Mouse (Mus musculus): ENCODE data around the gene 4933416C03Rik. TPM values are rescaled to one million over a fixed set of nuclear protein-coding genes. Genes with fewer than 3 reads are reported as not detected.

The 4933416C03Rik gene
- polyA plus RNA-seq (2015; fragmentation: Nextera tagmentation; extraction: Ambion mirVana), result not detected in 2 replicates

GRCm38 (mm10) chr10:116113867-116114474 is at the start of gene 4933416C03Rik:
Gene 4933416C03Rik (minus strand): TSS chr10:116113917.
- no peak for ATAC-seq (ENCODE audit: insufficient read depth)

GRCm38 (mm10) chr10:116162338-116162737 is 48.6 kb upstream of the 4933416C03Rik start:
- no peaks in the 10 kb centered on the region for H3K4me1 ChIP-seq (replicated peaks)
- H3K9ac ChIP-seq, result no peak overlapping the region
- no peaks in the 10 kb centered on the region for H3K27me3 ChIP-seq
- no peak overlapping the region for H3K4me2 ChIP-seq
- WGBS (ENCODE audit: insufficient replicate concordance), result 49% methylated on average over 12 of the region's 12 CpGs
- no peak overlapping the region for H3K27ac ChIP-seq (replicated peaks)
- ATAC-seq (ENCODE audit: insufficient read depth), result no peak
- no peak overlapping the region for H3K4me3 ChIP-seq (replicated peaks)
- H3K9me3 ChIP-seq (replicated peaks), result no peaks in the 10 kb centered on the region
- H3K36me3 ChIP-seq (replicated peaks), result no peaks in the 10 kb centered on the region

More at GRCm38 (mm10) chr10:116113867-116114474, at the start of gene 4933416C03Rik:
- no peaks in the 10 kb centered on the region for H3K36me3 ChIP-seq (replicated peaks)
- no peak within 1 kb of the TSS for H3K27ac ChIP-seq (replicated peaks)
- H3K4me3 ChIP-seq (replicated peaks), result no peak within 1 kb of the TSS
- no peaks in the 10 kb centered on the region; the same call in 1 of the 2 replicates for H3K9me3 ChIP-seq (replicated peaks)
- H3K9ac ChIP-seq, result no peak within 1 kb of the TSS
- 84% methylated on average over 39 of the region's 39 CpGs for WGBS (ENCODE audit: insufficient replicate concordance)
- H3K27me3 ChIP-seq, result no peaks in the 10 kb centered on the region
- H3K4me1 ChIP-seq (replicated peaks), result no peaks in the 10 kb centered on the region
- no peak within 1 kb of the TSS for H3K4me2 ChIP-seq

- Histone ChIP-seq H3K27ac (replicated peaks) (no peak overlapping the region), H3K9me3 (replicated peaks) (no peaks in the 10 kb centered on the region), H3K27me3 (no peaks in the 10 kb centered on the region), H3K4me2 (no peak overlapping the region), H3K36me3 (replicated peaks) (no peaks in the 10 kb centered on the region), H3K9ac (no peak overlapping the region), H3K4me1 (replicated peaks) (no peaks in the 10 kb centered on the region), H3K4me3 (replicated peaks) (no peak overlapping the region)
- no peak for ATAC-seq (ENCODE audit: insufficient read depth)
- 13% methylated on average over 1 of the region's 1 CpGs for WGBS (ENCODE audit: insufficient replicate concordance)
Observed at GRCm38 (mm10) chr10:116156699-116157098, 43.0 kb upstream of the 4933416C03Rik start.

GRCm38 (mm10) chr10:116154707-116155106 is 41.0 kb upstream of the 4933416C03Rik start:
- no peak overlapping the region for H3K27ac ChIP-seq (replicated peaks)
- no peak for ATAC-seq (ENCODE audit: insufficient read depth)
- 54% methylated on average over 5 of the region's 5 CpGs for WGBS (ENCODE audit: insufficient replicate concordance)
- no peaks in the 10 kb centered on the region for H3K9me3 ChIP-seq (replicated peaks)
- no peaks in the 10 kb centered on the region for H3K27me3 ChIP-seq
- no peak overlapping the region for H3K9ac ChIP-seq
- H3K4me1 ChIP-seq (replicated peaks), result no peaks in the 10 kb centered on the region
- H3K4me3 ChIP-seq (replicated peaks), result no peak overlapping the region
- H3K4me2 ChIP-seq, result no peak overlapping the region
- H3K36me3 ChIP-seq (replicated peaks), result no peaks in the 10 kb centered on the region

- Histone ChIP-seq H3K4me2 (no peak overlapping the region), H3K36me3 (replicated peaks) (no peaks in the 10 kb centered on the region), H3K9me3 (replicated peaks) (no peaks in the 10 kb centered on the region), H3K4me1 (replicated peaks) (no peaks in the 10 kb centered on the region), H3K27ac (replicated peaks) (no peak overlapping the region), H3K27me3 (no peaks in the 10 kb centered on the region), H3K9ac (no peak overlapping the region), H3K4me3 (replicated peaks) (no peak overlapping the region)
- 67% methylated on average over 9 of the region's 9 CpGs for WGBS (ENCODE audit: insufficient replicate concordance)
- no peak for ATAC-seq (ENCODE audit: insufficient read depth)
Observed at GRCm38 (mm10) chr10:116146091-116146490, 32.4 kb upstream of the 4933416C03Rik start.

GRCm38 (mm10) chr10:116143684-116144083 is 30.0 kb upstream of the 4933416C03Rik start:
- H3K4me1 ChIP-seq (replicated peaks), result no peaks in the 10 kb centered on the region
- no peak overlapping the region for H3K9ac ChIP-seq
- ATAC-seq (ENCODE audit: insufficient read depth), result no peak
- no peak overlapping the region for H3K4me3 ChIP-seq (replicated peaks)
- H3K4me2 ChIP-seq, result no peak overlapping the region
- no peaks in the 10 kb centered on the region for H3K27me3 ChIP-seq
- WGBS (ENCODE audit: insufficient replicate concordance), result 75% methylated on average over 10 of the region's 10 CpGs
- H3K9me3 ChIP-seq (replicated peaks), result no peaks in the 10 kb centered on the region
- H3K36me3 ChIP-seq (replicated peaks), result no peaks in the 10 kb centered on the region
- no peak overlapping the region for H3K27ac ChIP-seq (replicated peaks)

- Histone ChIP-seq H3K27ac (replicated peaks) (no peak overlapping the region), H3K27me3 (no peaks in the 10 kb centered on the region), H3K9ac (no peak overlapping the region), H3K36me3 (replicated peaks) (no peaks in the 10 kb centered on the region), H3K4me2 (no peak overlapping the region), H3K4me3 (replicated peaks) (no peak overlapping the region), H3K9me3 (replicated peaks) (no peaks in the 10 kb centered on the region), H3K4me1 (replicated peaks) (no peaks in the 10 kb centered on the region)
- WGBS (ENCODE audit: insufficient replicate concordance), result 72% methylated on average over 8 of the region's 8 CpGs
- no peak for ATAC-seq (ENCODE audit: insufficient read depth)
Observed at GRCm38 (mm10) chr10:116140226-116140625, 26.5 kb upstream of the 4933416C03Rik start.

GRCm38 (mm10) chr10:116135187-116135586 is 21.5 kb upstream of the 4933416C03Rik start:
- no peaks in the 10 kb centered on the region for H3K27me3 ChIP-seq
- no peak for ATAC-seq (ENCODE audit: insufficient read depth)
- H3K9ac ChIP-seq, result no peak overlapping the region
- no peak overlapping the region for H3K27ac ChIP-seq (replicated peaks)
- H3K4me3 ChIP-seq (replicated peaks), result no peak overlapping the region
- 49% methylated on average over 2 of the region's 2 CpGs for WGBS (ENCODE audit: insufficient replicate concordance)
- no peaks in the 10 kb centered on the region for H3K9me3 ChIP-seq (replicated peaks)
- H3K4me1 ChIP-seq (replicated peaks), result no peaks in the 10 kb centered on the region
- no peak overlapping the region for H3K4me2 ChIP-seq
- no peaks in the 10 kb centered on the region for H3K36me3 ChIP-seq (replicated peaks)

- WGBS (ENCODE audit: insufficient replicate concordance), result 55% methylated on average over 4 of the region's 4 CpGs
- Histone ChIP-seq H3K4me3 (replicated peaks) (no peak overlapping the region), H3K4me1 (replicated peaks) (no peaks in the 10 kb centered on the region), H3K9me3 (replicated peaks) (no peaks in the 10 kb centered on the region), H3K27ac (replicated peaks) (no peak overlapping the region), H3K36me3 (replicated peaks) (no peaks in the 10 kb centered on the region), H3K9ac (no peak overlapping the region), H3K4me2 (no peak overlapping the region), H3K27me3 (no peaks in the 10 kb centered on the region)
- ATAC-seq (ENCODE audit: insufficient read depth), result no peak
Observed at GRCm38 (mm10) chr10:116132233-116132632, 18.5 kb upstream of the 4933416C03Rik start.

- no peak overlapping the region for H3K9ac ChIP-seq
- ATAC-seq (ENCODE audit: insufficient read depth), result no peak
- no peaks in the 10 kb centered on the region for H3K27me3 ChIP-seq
- H3K36me3 ChIP-seq (replicated peaks), result no peaks in the 10 kb centered on the region
- no peaks in the 10 kb centered on the region for H3K9me3 ChIP-seq (replicated peaks)
- no peak overlapping the region for H3K4me2 ChIP-seq
- no peak overlapping the region for H3K4me3 ChIP-seq (replicated peaks)
- H3K27ac ChIP-seq (replicated peaks), result no peak overlapping the region
- 25% methylated on average over 4 of the region's 4 CpGs for WGBS (ENCODE audit: insufficient replicate concordance)
- H3K4me1 ChIP-seq (replicated peaks), result no peaks in the 10 kb centered on the region
Observed at GRCm38 (mm10) chr10:116131223-116131622, 17.5 kb upstream of the 4933416C03Rik start.

- Histone ChIP-seq H3K4me2 (no peak overlapping the region), H3K9ac (no peak overlapping the region), H3K36me3 (replicated peaks) (no peaks in the 10 kb centered on the region), H3K9me3 (replicated peaks) (no peaks in the 10 kb centered on the region), H3K27me3 (no peaks in the 10 kb centered on the region), H3K27ac (replicated peaks) (no peak overlapping the region), H3K4me1 (replicated peaks) (no peaks in the 10 kb centered on the region), H3K4me3 (replicated peaks) (no peak overlapping the region)
- ATAC-seq (ENCODE audit: insufficient read depth), result no peak
- 56% methylated on average over 3 of the region's 3 CpGs for WGBS (ENCODE audit: insufficient replicate concordance)
Observed at GRCm38 (mm10) chr10:116130401-116130800, 16.7 kb upstream of the 4933416C03Rik start.

- Histone ChIP-seq H3K4me1 (replicated peaks) (no peaks in the 10 kb centered on the region), H3K9me3 (replicated peaks) (no peaks in the 10 kb centered on the region), H3K9ac (no peak overlapping the region), H3K4me3 (replicated peaks) (no peak overlapping the region), H3K4me2 (no peak overlapping the region), H3K27me3 (no peaks in the 10 kb centered on the region), H3K27ac (replicated peaks) (no peak overlapping the region), H3K36me3 (replicated peaks) (no peaks in the 10 kb centered on the region)
- ATAC-seq (ENCODE audit: insufficient read depth), result no peak
- 45% methylated on average over 5 of the region's 5 CpGs for WGBS (ENCODE audit: insufficient replicate concordance)
Observed at GRCm38 (mm10) chr10:116125364-116125763, 11.6 kb upstream of the 4933416C03Rik start.

Measured in liver, embryonic 15.5 days (tissue).